Mouse (Mus musculus): Measurements from ENCODE around the gene Pgbd1. TPM values are rescaled to one million over a fixed set of nuclear protein-coding genes. Genes with fewer than 3 reads are reported as not detected.
"Not testable (repeated sequence)": the region's sequence is repeated elsewhere in the genome, so short reads cannot be mapped to it uniquely, and the experiment has no call there.

Gene Pgbd1
- 0.13 and 0.28 TPM in 2 replicates for polyA plus RNA-seq (2012; rRNA removed)

DNA sequence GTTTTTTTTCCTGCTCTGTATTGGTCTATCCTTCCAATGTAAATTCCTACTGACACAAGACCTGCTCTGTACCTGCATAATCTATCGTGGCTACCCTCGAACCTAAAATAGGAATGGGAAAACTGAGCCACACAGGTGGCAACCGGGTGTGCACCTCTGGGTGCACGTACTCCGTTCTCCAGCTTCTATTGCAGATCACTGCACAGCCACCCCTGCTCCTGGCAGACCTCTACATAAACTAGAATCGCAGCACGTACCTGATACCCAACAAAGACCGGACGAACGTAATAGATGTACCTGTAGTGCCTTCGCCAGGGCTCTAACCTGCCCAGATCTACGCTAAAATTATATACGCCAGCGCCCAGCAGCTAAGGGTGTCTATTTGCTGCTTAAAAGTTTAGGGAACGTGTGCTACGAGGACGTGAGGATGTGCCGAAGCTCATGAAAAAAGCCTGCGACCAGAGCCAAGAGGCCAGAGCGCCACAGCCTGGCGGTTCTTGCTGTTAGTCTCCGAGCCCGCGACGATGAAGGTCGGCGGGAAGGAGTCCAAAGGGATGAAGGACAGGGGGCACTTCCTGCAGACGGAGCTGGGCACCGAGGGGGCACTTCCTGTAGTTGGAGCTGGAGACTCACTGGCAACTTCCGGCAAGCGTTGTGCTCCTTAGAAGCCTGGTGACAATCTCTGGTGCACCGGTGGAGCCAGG, at the start of gene Pgbd1:
TSS of gene Pgbd1 (minus strand) at position 556 of the 704 bp plus-strand sequence.
- 1% methylated on average over 32 of the region's 32 CpGs for WGBS
- Histone ChIP-seq H3K36me3 (ENCODE audit: control insufficient read depth, insufficient read depth, low read length) (peaks cover 14% of the 10 kb centered on the region), H3K27me3 (ENCODE audit: control insufficient read depth, insufficient read depth, low read length) (no peaks in the 10 kb centered on the region), H3K27ac (ENCODE audit: insufficient read depth, low read length) (peak within 1 kb of the TSS; percentile 0; the same call in 1 of the 2 replicates), H3K4me3 (ENCODE audit: extremely low read depth, insufficient read depth, insufficient read length) (peak within 1 kb of the TSS; percentile 73), H3K4me1 (ENCODE audit: control insufficient read depth, insufficient read depth, insufficient read length) (no peaks in the 10 kb centered on the region)
- TF ChIP-seq CTCF (IDR thresholded peaks at IDR 0.05; ENCODE audit: extremely low read depth, insufficient read depth, insufficient read length, insufficient replicate concordance) (no peak), POLR2A (IDR thresholded peaks at IDR 0.05; ENCODE audit: low read depth, low read length) (no peak)
- peak in 1 of 2 experiments; percentile 18 for DNase-seq (ENCODE audit: low read depth in 1 of 2, low spot score in 2 of 2)

DNA sequence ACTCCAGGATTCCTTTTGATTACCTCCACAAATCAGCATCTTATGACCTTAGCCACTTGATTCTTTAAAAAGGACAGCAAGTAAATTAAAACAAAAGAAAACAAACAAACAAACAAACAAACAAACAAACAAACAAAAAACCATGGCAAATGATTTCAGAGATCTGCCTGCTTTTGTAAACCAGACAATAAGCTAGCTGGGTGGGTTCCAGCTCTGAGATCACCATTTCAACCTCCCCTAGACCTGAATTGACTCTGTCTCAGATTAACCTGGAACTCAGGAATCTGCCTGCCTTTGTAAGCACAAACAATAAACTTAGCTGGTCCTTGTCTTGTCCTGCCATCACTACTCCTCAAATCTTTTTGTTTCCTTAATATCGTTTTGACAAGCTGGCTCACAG, 46.0 kb upstream of the Pgbd1 start:
- H3K36me3 ChIP-seq (ENCODE audit: control insufficient read depth, insufficient read depth, low read length): no peaks in the 10 kb centered on the region
- no peaks in the 10 kb centered on the region for H3K4me1 ChIP-seq (ENCODE audit: control insufficient read depth, insufficient read depth, insufficient read length)
- no peak overlapping the region for H3K27ac ChIP-seq (ENCODE audit: insufficient read depth, low read length)
- H3K4me3 ChIP-seq (ENCODE audit: extremely low read depth, insufficient read depth, insufficient read length): no peak overlapping the region
- no peak for TF ChIP-seq POLR2A (IDR thresholded peaks at IDR 0.05; ENCODE audit: low read depth, low read length)
- no peak for TF ChIP-seq CTCF (IDR thresholded peaks at IDR 0.05; ENCODE audit: extremely low read depth, insufficient read depth, insufficient read length, insufficient replicate concordance)
- no peak for DNase-seq (ENCODE audit: low read depth in 1 of 2, low spot score in 2 of 2)
- H3K27me3 ChIP-seq (ENCODE audit: control insufficient read depth, insufficient read depth, low read length): no peaks in the 10 kb centered on the region
- 87% methylated on average over 1 of the region's 1 CpGs for WGBS

DNA sequence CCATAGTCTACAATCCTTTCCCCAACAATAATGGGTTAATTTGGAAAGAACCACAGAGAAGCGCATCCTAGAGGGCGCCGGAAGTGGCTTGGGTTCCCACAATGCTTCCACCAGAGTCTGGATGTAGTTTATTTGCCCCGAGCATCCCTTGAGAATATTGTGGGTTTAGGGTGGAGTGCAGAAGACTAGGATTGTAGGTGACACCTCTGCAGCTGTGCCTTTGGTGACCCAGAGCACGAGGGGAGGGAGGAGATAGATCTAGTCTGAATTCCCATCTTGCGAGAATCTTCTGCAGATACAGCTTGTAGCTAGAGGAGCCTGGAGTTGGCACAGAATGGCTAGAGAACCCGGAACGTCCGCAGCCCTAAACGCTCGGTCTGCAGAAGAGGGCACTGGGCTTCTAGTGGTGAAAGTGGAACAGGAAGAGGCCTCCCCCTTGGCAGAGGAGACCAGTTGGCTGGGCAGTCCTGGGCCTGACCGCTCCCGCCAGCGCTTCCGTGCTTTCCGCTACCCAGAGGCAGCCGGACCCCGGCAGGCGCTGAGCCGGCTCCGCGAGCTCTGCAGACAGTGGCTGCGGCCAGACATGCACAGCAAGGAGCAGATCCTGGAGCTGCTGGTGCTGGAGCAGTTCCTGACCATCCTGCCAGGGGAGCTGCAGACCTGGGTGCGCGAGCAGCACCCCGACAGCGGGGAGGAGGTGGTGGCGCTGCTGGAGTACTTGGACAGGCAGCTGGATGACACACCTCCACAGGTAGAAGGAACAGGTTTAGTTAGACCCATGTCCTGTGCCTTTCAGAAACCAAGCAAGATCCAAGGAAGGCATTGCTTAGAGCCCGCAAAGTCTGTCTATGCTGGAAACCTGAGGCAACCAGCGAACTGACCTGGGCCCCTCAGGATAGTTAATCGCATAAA, 38.2 kb upstream of the Pgbd1 start, which contains the start of the genes Zkscan4 and Gm10065:
TSS of gene Zkscan4 (plus strand) at position 149 of the 912 bp plus-strand sequence.
TSS of gene Gm10065 (minus strand) at position 683 of the 912 bp plus-strand sequence.
- not testable (repeated sequence) for DNase-seq (ENCODE audit: low read depth in 1 of 2, low spot score in 2 of 2); H3K4me1 ChIP-seq (ENCODE audit: control insufficient read depth, insufficient read depth, insufficient read length); H3K36me3 ChIP-seq (ENCODE audit: control insufficient read depth, insufficient read depth, low read length); H3K27me3 ChIP-seq (ENCODE audit: control insufficient read depth, insufficient read depth, low read length)
- Histone ChIP-seq H3K4me3 (ENCODE audit: extremely low read depth, insufficient read depth, insufficient read length) (peak within 1 kb of the TSS; percentile 48), H3K27ac (ENCODE audit: insufficient read depth, low read length) (0 out of 2 replicates have a peak within 1 kb of the TSS, but pooled peaks have one; percentile 5)
- WGBS: 6% methylated on average over 31 of the region's 31 CpGs

DNA sequence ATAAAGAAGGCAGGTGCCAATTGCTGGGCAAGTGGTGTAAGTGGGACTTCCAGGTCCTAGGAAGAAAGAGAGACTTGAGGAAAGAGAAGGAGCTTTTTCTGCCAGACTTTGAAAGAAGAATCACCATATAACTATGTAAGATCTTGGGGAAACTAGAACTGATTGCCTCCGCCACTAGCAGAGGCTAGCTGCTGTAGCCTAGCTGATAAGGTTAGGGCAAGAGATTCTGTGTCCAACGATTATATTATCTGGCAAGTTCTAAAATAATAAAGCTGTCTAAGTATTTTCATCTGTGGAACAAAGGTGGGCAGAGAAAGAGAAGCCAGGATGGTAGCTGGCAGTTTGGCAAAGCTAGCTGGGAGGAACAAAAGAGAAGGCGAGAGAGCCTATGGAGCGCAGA, 31.6 kb upstream of the Pgbd1 start:
- WGBS: 66% methylated on average over 4 of the region's 4 CpGs
- no peak for DNase-seq (ENCODE audit: low read depth in 1 of 2, low spot score in 2 of 2)
- Histone ChIP-seq H3K36me3 (ENCODE audit: control insufficient read depth, insufficient read depth, low read length) (no peaks in the 10 kb centered on the region), H3K27ac (ENCODE audit: insufficient read depth, low read length) (no peak overlapping the region), H3K27me3 (ENCODE audit: control insufficient read depth, insufficient read depth, low read length) (peaks cover 8% of the 10 kb centered on the region; the same call in 1 of the 2 replicates), H3K4me3 (ENCODE audit: extremely low read depth, insufficient read depth, insufficient read length) (no peak overlapping the region), H3K4me1 (ENCODE audit: control insufficient read depth, insufficient read depth, insufficient read length) (peaks cover 4% of the 10 kb centered on the region; the same call in 1 of the 2 replicates)
- no peak for TF ChIP-seq CTCF (IDR thresholded peaks at IDR 0.05; ENCODE audit: extremely low read depth, insufficient read depth, insufficient read length, insufficient replicate concordance)
- no peak for TF ChIP-seq POLR2A (IDR thresholded peaks at IDR 0.05; ENCODE audit: low read depth, low read length)

DNA sequence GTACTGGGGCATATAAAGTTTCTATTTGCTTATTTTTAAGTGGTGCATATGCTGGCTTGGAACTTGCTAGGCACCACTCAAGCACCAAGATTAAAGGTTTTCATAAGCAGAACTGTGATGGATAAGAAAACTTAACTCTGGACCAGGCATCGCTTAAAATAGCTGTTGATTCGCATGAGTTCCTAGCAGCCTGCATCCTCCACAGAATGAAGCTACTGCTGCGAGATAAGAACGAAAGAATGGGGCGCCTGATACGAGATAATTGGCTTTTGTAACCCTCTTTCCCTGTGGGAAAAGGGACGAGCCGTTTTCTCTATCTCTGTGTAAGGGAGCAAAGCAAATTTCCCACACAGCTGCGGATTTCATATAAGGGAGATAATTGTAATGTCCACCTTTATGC, 28.2 kb upstream of the Pgbd1 start:
- H3K36me3 ChIP-seq (ENCODE audit: control insufficient read depth, insufficient read depth, low read length): no peaks in the 10 kb centered on the region
- TF ChIP-seq CTCF (IDR thresholded peaks at IDR 0.05; ENCODE audit: extremely low read depth, insufficient read depth, insufficient read length, insufficient replicate concordance): no peak
- no peak for TF ChIP-seq POLR2A (IDR thresholded peaks at IDR 0.05; ENCODE audit: low read depth, low read length)
- 46% methylated on average over 9 of the region's 9 CpGs for WGBS
- no peak for DNase-seq (ENCODE audit: low read depth in 1 of 2, low spot score in 2 of 2)
- H3K27me3 ChIP-seq (ENCODE audit: control insufficient read depth, insufficient read depth, low read length): peaks cover 9% of the 10 kb centered on the region; the same call in 1 of the 2 replicates
- no peak overlapping the region for H3K4me3 ChIP-seq (ENCODE audit: extremely low read depth, insufficient read depth, insufficient read length)
- no peak overlapping the region for H3K27ac ChIP-seq (ENCODE audit: insufficient read depth, low read length)
- H3K4me1 ChIP-seq (ENCODE audit: control insufficient read depth, insufficient read depth, insufficient read length): peaks cover 4% of the 10 kb centered on the region; the same call in 1 of the 2 replicates

DNA sequence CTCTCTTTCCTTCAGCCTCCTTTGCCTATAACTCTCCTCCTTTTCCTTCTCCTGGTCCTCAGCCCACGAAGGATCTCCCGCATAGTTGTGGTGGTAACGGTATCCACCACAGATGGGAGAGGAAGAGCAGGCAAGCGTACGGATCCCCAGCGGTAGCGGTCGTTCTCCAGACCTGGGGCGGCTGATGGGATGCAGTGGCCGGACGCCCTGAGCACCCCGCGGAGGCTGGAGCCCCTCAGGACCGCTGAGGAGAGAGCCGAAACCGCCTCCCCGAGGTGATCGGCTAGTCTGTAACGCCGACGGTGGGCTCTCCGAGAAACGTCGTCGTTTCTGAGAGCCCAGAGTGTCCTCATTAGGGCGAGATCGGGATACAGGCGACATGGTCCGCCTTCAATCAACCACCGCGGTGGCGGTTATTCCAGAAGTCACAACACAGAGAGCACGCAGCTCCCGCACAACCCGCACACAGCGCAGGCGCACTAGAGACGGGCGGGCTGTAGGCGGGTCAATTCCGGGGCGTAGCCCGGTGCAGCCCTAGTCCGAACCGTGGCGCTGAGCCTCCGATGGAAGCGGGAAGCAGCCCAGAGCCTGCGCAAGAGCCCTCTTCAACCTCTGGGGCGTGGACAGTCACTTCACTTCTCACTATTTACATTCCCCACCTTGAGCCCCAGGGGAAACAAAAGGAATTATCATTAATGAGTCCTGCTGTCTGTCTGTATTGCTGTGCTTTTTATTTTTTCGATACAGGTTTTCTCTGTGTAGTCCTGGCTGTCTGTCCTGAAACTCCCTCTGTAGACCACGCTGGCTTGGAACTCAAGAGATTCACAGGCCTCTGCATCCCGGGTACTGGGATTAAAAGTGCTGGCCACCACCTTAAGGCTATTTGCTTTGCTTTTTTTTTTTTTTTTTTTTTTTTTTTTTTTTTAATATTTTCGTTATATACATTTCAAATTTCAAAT, 27.5 kb upstream of the Pgbd1 start, which contains the start of gene Nkapl:
TSS of gene Nkapl (minus strand) at position 449 of the 959 bp plus-strand sequence.
- peak; percentile 47 to 52 for DNase-seq (ENCODE audit: low read depth in 1 of 2, low spot score in 2 of 2)
- no peak for TF ChIP-seq POLR2A (IDR thresholded peaks at IDR 0.05; ENCODE audit: low read depth, low read length)
- no peak for TF ChIP-seq CTCF (IDR thresholded peaks at IDR 0.05; ENCODE audit: extremely low read depth, insufficient read depth, insufficient read length, insufficient replicate concordance)
- 2% methylated on average over 54 of the region's 54 CpGs for WGBS
- Histone ChIP-seq H3K27me3 (ENCODE audit: control insufficient read depth, insufficient read depth, low read length) (peaks cover 9% of the 10 kb centered on the region; the same call in 1 of the 2 replicates), H3K27ac (ENCODE audit: insufficient read depth, low read length) (no peak within 1 kb of the TSS), H3K36me3 (ENCODE audit: control insufficient read depth, insufficient read depth, low read length) (no peaks in the 10 kb centered on the region), H3K4me3 (ENCODE audit: extremely low read depth, insufficient read depth, insufficient read length) (peak within 1 kb of the TSS; percentile 76), H3K4me1 (ENCODE audit: control insufficient read depth, insufficient read depth, insufficient read length) (peaks cover 4% of the 10 kb centered on the region; the same call in 1 of the 2 replicates)
